Mouse (Mus musculus): Measurements from ENCODE around the gene Trp53bp1. TPM values are rescaled to one million over a fixed set of nuclear protein-coding genes. Genes with fewer than 3 reads are reported as not detected.

Gene Trp53bp1
- total RNA-seq, 2 experiments from 2014 or later: 20.4 to 26.7 TPM

GRCm38 (mm10) chr2:121249758-121250157 is 21.4 kb downstream of the Trp53bp1 start:
- no peak for DNase-seq

- DNase-seq: no peak
Observed at GRCm38 (mm10) chr2:121244099-121244498, 27.1 kb downstream of the Trp53bp1 start.

- DNase-seq: no peak
Observed at GRCm38 (mm10) chr2:121239426-121239825, 31.8 kb downstream of the Trp53bp1 start.

GRCm38 (mm10) chr2:121235460-121236072 is 35.6 kb downstream of the Trp53bp1 start:
- DNase-seq: no peak

- no peak for DNase-seq
Observed at GRCm38 (mm10) chr2:121228135-121228534, 43.1 kb downstream of the Trp53bp1 start.

- DNase-seq: no peak
Observed at GRCm38 (mm10) chr2:121223010-121223409, 48.2 kb downstream of the Trp53bp1 start.

- DNase-seq: no peak
Observed at GRCm38 (mm10) chr2:121219994-121220393, 51.2 kb downstream of the Trp53bp1 start.

GRCm38 (mm10) chr2:121219177-121219576 is 52.0 kb downstream of the Trp53bp1 start:
- no peak for DNase-seq

- no peak for DNase-seq
Observed at GRCm38 (mm10) chr2:121214491-121214890, 56.7 kb downstream of the Trp53bp1 start.

- no peak for DNase-seq
Observed at GRCm38 (mm10) chr2:121206541-121206940, 64.7 kb downstream of the Trp53bp1 start.

- no peak for DNase-seq
Observed at GRCm38 (mm10) chr2:121204276-121204675, 66.9 kb downstream of the Trp53bp1 start.

GRCm38 (mm10) chr2:121195466-121195865 is 75.7 kb downstream of the Trp53bp1 start:
- no peak for DNase-seq

GRCm38 (mm10) chr2:121188530-121188929 is 82.7 kb downstream of the Trp53bp1 start:
- no peak for DNase-seq

- no peak for DNase-seq
Observed at GRCm38 (mm10) chr2:121184142-121184541, 87.1 kb downstream of the Trp53bp1 start.

- no peak for DNase-seq
Observed at GRCm38 (mm10) chr2:121183431-121183830, 87.8 kb downstream of the Trp53bp1 start.

GRCm38 (mm10) chr2:121178828-121179479 is 92.3 kb downstream of the Trp53bp1 start:
- no peak for DNase-seq

- DNase-seq: peak; percentile 92
Observed at GRCm38 (mm10) chr2:121170980-121171742, 100.0 kb downstream of the Trp53bp1 start, which contains the start of gene Zscan29. Gene Zscan29, minus strand, starts transcription at chr2:121171125.

GRCm38 (mm10) chr2:121170481-121170971 is 100.7 kb downstream of the Trp53bp1 start, which contains the start of gene Tubgcp4:
Gene Tubgcp4, plus strand, starts transcription at chr2:121170654.
- DNase-seq: no peak

- peak; percentile 20 for DNase-seq
Observed at GRCm38 (mm10) chr2:121169902-121170301, 101.3 kb downstream of the Trp53bp1 start.

- no peak for DNase-seq
Observed at GRCm38 (mm10) chr2:121169173-121169572, 102.0 kb downstream of the Trp53bp1 start.

- DNase-seq: no peak
Observed at GRCm38 (mm10) chr2:121153100-121153499, 118.1 kb downstream of the Trp53bp1 start.

GRCm38 (mm10) chr2:121149679-121150078 is 121.5 kb downstream of the Trp53bp1 start:
- DNase-seq: no peak

Data from gastrocnemius, postnatal 10 days (tissue).